Mouse (Mus musculus): ENCODE measurements around the gene Man2b2. TPM values are rescaled to one million over a fixed set of nuclear protein-coding genes. Genes with fewer than 3 reads are reported as not detected.

Gene Man2b2
- total RNA-seq, 2 experiments from 2014 or later: 5.6 to 7.2 TPM

GRCm38 (mm10) chr5:36769603-36770002 is 60.9 kb downstream of the Man2b2 start:
- DNase-seq (ENCODE audit: low spot score): no peak

GRCm38 (mm10) chr5:36766958-36767703 is 63.3 kb downstream of the Man2b2 start:
- DNase-seq (ENCODE audit: low spot score): no peak

DNA sequence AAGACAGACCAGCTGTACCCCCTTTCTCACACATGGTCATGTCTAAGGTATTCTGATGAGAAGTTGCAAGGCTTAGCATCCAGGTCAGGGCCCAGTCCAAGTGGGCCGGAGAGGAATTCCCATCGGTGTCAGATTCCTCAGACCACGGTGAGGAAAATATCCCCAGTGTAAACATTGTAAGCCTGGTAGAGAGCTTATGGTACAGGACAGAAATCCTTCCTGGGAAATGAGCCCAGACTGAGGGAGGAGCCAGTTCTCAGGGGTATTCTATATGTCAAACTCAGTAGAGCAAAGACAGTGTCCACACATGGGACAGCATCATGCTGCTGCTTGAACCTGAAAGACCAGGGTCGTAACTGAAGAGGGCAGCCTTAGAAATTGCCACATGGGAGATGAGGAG is 70.6 kb downstream of the Man2b2 start:
- DNase-seq (ENCODE audit: low spot score): no peak

DNA sequence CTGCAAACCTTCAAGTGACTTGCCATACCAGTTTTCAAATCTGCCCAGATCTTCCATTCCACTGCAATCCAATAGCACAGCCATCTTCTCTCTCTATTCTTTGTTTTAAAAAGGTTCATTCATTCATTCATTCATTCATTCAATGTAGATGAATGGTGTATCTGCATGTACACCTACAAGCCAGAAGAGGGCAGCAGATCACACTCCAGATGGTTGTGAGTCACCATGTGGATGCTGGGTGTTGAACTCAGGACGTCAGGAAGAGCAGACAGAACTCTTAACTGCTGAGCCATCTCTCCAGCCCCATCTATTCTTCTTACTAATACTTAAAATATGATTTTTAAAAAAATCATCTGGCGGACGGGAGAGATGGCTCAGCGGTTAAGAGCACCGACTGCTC is 73.4 kb downstream of the Man2b2 start:
- DNase-seq (ENCODE audit: low spot score): no peak

Other genes starting within 250 kb of the Man2b2 start
- gene Tbc1d14, start 237.4 kb downstream of the Man2b2 start, total RNA-seq (2021): 10 to 100 TPM; 14.5 to 14.6 TPM
- gene D5Ertd579e, start 134.6 kb downstream of the Man2b2 start, total RNA-seq (2021): 10 to 100 TPM; 88.1 to 91.1 TPM
- gene Bloc1s4, start 82.0 kb downstream of the Man2b2 start, total RNA-seq (2021): 10 to 100 TPM in 1 of 2 experiments, 1 to 10 TPM in 1; 9.4 to 10.1 TPM
- gene Mrfap1, start 33.9 kb downstream of the Man2b2 start, total RNA-seq (2021): 100 to 1,000 TPM; 213 to 228 TPM
- gene Ppp2r2c, start 37.9 kb upstream of the Man2b2 start, total RNA-seq (2021): under 1 TPM; 0.55 to 0.74 TPM
- 10 to 100 TPM; 57.7 to 80.4 TPM for gene Wfs1, start 158.6 kb upstream of the Man2b2 start, total RNA-seq (2021)

Data from gastrocnemius, adult 18-20 months (tissue).